Mouse (Mus musculus): ENCODE data around the gene Prss8. TPM values are rescaled to one million over a fixed set of nuclear protein-coding genes. Genes with fewer than 3 reads are reported as not detected.
A peak's percentile ranks its signal among the peaks of the same experiment; 100 is the strongest.

The Prss8 gene
- polyA plus RNA-seq, 1 experiment from 2014 or later: 0.18 TPM

- H3K4me3 ChIP-seq: peak overlapping the region; percentile 74
- 59% methylated on average over 18 of the region's 18 CpGs for WGBS
- 0 out of 2 replicates have a peak, but pooled peaks cover 3% of the 10 kb centered on the region for H3K27me3 ChIP-seq
- H3K4me1 ChIP-seq (replicated peaks): peaks cover 18% of the 10 kb centered on the region
- peak overlapping the region; percentile 87 for H3K9ac ChIP-seq
- peak overlapping the region; percentile 88 for H3K4me2 ChIP-seq
- peak; percentile 5; the same call in 1 of the 2 replicates for ATAC-seq (ENCODE audit: low read depth)
- H3K9me3 ChIP-seq: no peaks in the 10 kb centered on the region
- H3K27ac ChIP-seq (replicated peaks): peak overlapping the region; percentile 82
- H3K36me3 ChIP-seq: no peaks in the 10 kb centered on the region
These were observed 6.4 kb upstream of the Prss8 start for GRCm38 (mm10) chr7:127936216-127936884.

GRCm38 (mm10) chr7:127935748-127936159 is 5.8 kb upstream of the Prss8 start:
- WGBS: 1% methylated on average over 38 of the region's 38 CpGs
- Histone ChIP-seq H3K4me3 (peak overlapping the region; percentile 74), H3K4me2 (peak overlapping the region; percentile 88), H3K36me3 (no peaks in the 10 kb centered on the region), H3K9ac (peak overlapping the region; percentile 87), H3K9me3 (no peaks in the 10 kb centered on the region), H3K4me1 (replicated peaks) (peaks cover 18% of the 10 kb centered on the region), H3K27me3 (peaks cover 6% of the 10 kb centered on the region), H3K27ac (replicated peaks) (peak overlapping the region; percentile 82)
- ATAC-seq (ENCODE audit: low read depth): peak; percentile 73

- H3K4me2 ChIP-seq: peak overlapping the region; percentile 88
- H3K4me1 ChIP-seq (replicated peaks): peaks cover 18% of the 10 kb centered on the region
- no peaks in the 10 kb centered on the region for H3K9me3 ChIP-seq
- ATAC-seq (ENCODE audit: low read depth): peak; percentile 96
- H3K36me3 ChIP-seq: no peaks in the 10 kb centered on the region
- H3K4me3 ChIP-seq: peak overlapping the region; percentile 74
- H3K27ac ChIP-seq (replicated peaks): peak overlapping the region; percentile 82
- 7% methylated on average over 32 of the region's 32 CpGs for WGBS
- H3K27me3 ChIP-seq: peaks cover 12% of the 10 kb centered on the region
- H3K9ac ChIP-seq: peak overlapping the region; percentile 87
These were observed 5.3 kb upstream of the Prss8 start for GRCm38 (mm10) chr7:127935028-127935722.

- H3K27me3 ChIP-seq: peaks cover 23% of the 10 kb centered on the region
- peak overlapping the region; percentile 23; the same call in 1 of the 2 replicates for H3K9ac ChIP-seq
- no peaks in the 10 kb centered on the region for H3K36me3 ChIP-seq
- no peak overlapping the region for H3K4me3 ChIP-seq
- no peak overlapping the region for H3K27ac ChIP-seq (replicated peaks)
- H3K4me1 ChIP-seq (replicated peaks): peaks cover 24% of the 10 kb centered on the region
- 81% methylated on average over 5 of the region's 5 CpGs for WGBS
- no peaks in the 10 kb centered on the region for H3K9me3 ChIP-seq
- H3K4me2 ChIP-seq: no peak overlapping the region
- no peak for ATAC-seq (ENCODE audit: low read depth)
These were observed 4.2 kb upstream of the Prss8 start for GRCm38 (mm10) chr7:127934075-127934474.

- H3K4me1 ChIP-seq (replicated peaks): peaks cover 24% of the 10 kb centered on the region
- H3K27me3 ChIP-seq: peaks cover 38% of the 10 kb centered on the region
- ATAC-seq (ENCODE audit: low read depth): no peak
- H3K4me2 ChIP-seq: no peak overlapping the region
- H3K9me3 ChIP-seq: no peaks in the 10 kb centered on the region
- H3K27ac ChIP-seq (replicated peaks): no peak overlapping the region
- no peaks in the 10 kb centered on the region for H3K36me3 ChIP-seq
- 24% methylated on average over 13 of the region's 13 CpGs for WGBS
- H3K4me3 ChIP-seq: no peak overlapping the region
- H3K9ac ChIP-seq: 0 out of 2 replicates have a peak overlapping the region, but pooled peaks have one; percentile 31
These were observed 2.5 kb upstream of the Prss8 start for GRCm38 (mm10) chr7:127932273-127933031.

GRCm38 (mm10) chr7:127931351-127932135 is 1.6 kb upstream of the Prss8 start:
- H3K27ac ChIP-seq (replicated peaks): no peak overlapping the region
- peaks cover 38% of the 10 kb centered on the region for H3K27me3 ChIP-seq
- no peak overlapping the region for H3K9ac ChIP-seq
- H3K9me3 ChIP-seq: no peaks in the 10 kb centered on the region
- H3K4me2 ChIP-seq: no peak overlapping the region
- ATAC-seq (ENCODE audit: low read depth): no peak
- H3K36me3 ChIP-seq: peaks cover 9% of the 10 kb centered on the region
- H3K4me1 ChIP-seq (replicated peaks): peaks cover 23% of the 10 kb centered on the region
- WGBS: 49% methylated on average over 13 of the region's 13 CpGs
- no peak overlapping the region for H3K4me3 ChIP-seq

- Histone ChIP-seq H3K4me1 (replicated peaks) (peaks cover 15% of the 10 kb centered on the region), H3K27me3 (peaks cover 38% of the 10 kb centered on the region), H3K9ac (no peak overlapping the region), H3K4me2 (no peak overlapping the region), H3K4me3 (no peak overlapping the region), H3K27ac (replicated peaks) (no peak overlapping the region), H3K36me3 (peaks cover 18% of the 10 kb centered on the region), H3K9me3 (no peaks in the 10 kb centered on the region)
- WGBS: 77% methylated on average over 5 of the region's 5 CpGs
- no peak for ATAC-seq (ENCODE audit: low read depth)
These were observed 732 bp upstream of the Prss8 start for GRCm38 (mm10) chr7:127930636-127931035.

GRCm38 (mm10) chr7:127928596-127928995 is 1.3 kb downstream of the Prss8 start:
- Histone ChIP-seq H3K4me2 (no peak overlapping the region), H3K4me1 (replicated peaks) (peaks cover 6% of the 10 kb centered on the region; the same call in 1 of the 2 replicates), H3K9ac (no peak overlapping the region), H3K36me3 (peaks cover 38% of the 10 kb centered on the region), H3K27me3 (peaks cover 38% of the 10 kb centered on the region), H3K9me3 (no peaks in the 10 kb centered on the region), H3K27ac (replicated peaks) (no peak overlapping the region), H3K4me3 (no peak overlapping the region)
- 60% methylated on average over 5 of the region's 5 CpGs for WGBS
- no peak for ATAC-seq (ENCODE audit: low read depth)

- H3K4me3 ChIP-seq: no peak overlapping the region
- H3K9ac ChIP-seq: no peak overlapping the region
- peaks cover 6% of the 10 kb centered on the region; the same call in 1 of the 2 replicates for H3K4me1 ChIP-seq (replicated peaks)
- no peak for ATAC-seq (ENCODE audit: low read depth)
- H3K27ac ChIP-seq (replicated peaks): no peak overlapping the region
- no peak overlapping the region for H3K4me2 ChIP-seq
- H3K9me3 ChIP-seq: no peaks in the 10 kb centered on the region
- 84% methylated on average over 11 of the region's 11 CpGs for WGBS
- peaks cover 47% of the 10 kb centered on the region for H3K36me3 ChIP-seq
- H3K27me3 ChIP-seq: peaks cover 38% of the 10 kb centered on the region
These were observed 2.2 kb downstream of the Prss8 start for GRCm38 (mm10) chr7:127927726-127928125.

GRCm38 (mm10) chr7:127926846-127927245 is 3.1 kb downstream of the Prss8 start:
- Histone ChIP-seq H3K4me2 (no peak overlapping the region), H3K27ac (replicated peaks) (no peak overlapping the region), H3K9ac (no peak overlapping the region), H3K36me3 (peaks cover 56% of the 10 kb centered on the region), H3K27me3 (peaks cover 38% of the 10 kb centered on the region), H3K4me1 (replicated peaks) (peaks cover 6% of the 10 kb centered on the region; the same call in 1 of the 2 replicates), H3K4me3 (no peak overlapping the region), H3K9me3 (no peaks in the 10 kb centered on the region)
- WGBS: 89% methylated on average over 11 of the region's 11 CpGs
- no peak for ATAC-seq (ENCODE audit: low read depth)

- Histone ChIP-seq H3K9ac (no peak overlapping the region), H3K4me2 (no peak overlapping the region), H3K27me3 (peaks cover 32% of the 10 kb centered on the region), H3K4me3 (no peak overlapping the region), H3K9me3 (no peaks in the 10 kb centered on the region), H3K27ac (replicated peaks) (no peak overlapping the region), H3K36me3 (peaks cover 62% of the 10 kb centered on the region), H3K4me1 (replicated peaks) (peaks cover 6% of the 10 kb centered on the region; the same call in 1 of the 2 replicates)
- no peak for ATAC-seq (ENCODE audit: low read depth)
- 92% methylated on average over 8 of the region's 8 CpGs for WGBS
These were observed 3.8 kb downstream of the Prss8 start for GRCm38 (mm10) chr7:127926066-127926465.
